Mouse (Mus musculus) olfactory bulb, adult 2 months (tissue): ENCODE data around the gene Ppt2.

ENCODE experiments used
- CTCF ChIP-seq: fragments of 200-500 bp; IDR thresholded peaks from 2 replicates; pipeline ENCODE4 v1.5.1; 2012; ENCODE audit warnings: low read depth, mild to moderate bottlenecking, low read length, moderate library complexity; ENCODE audit not compliant: insufficient read depth
- POLR2A ChIP-seq: fragments of 200-500 bp; IDR thresholded peaks from 2 replicates; pipeline ENCODE4 v1.6.1; 2012; ENCODE audit warnings: mild to moderate bottlenecking, low read depth, low read length, moderate library complexity; ENCODE audit not compliant: insufficient read depth

GRCm38 (mm10) chr17:34643944-34644343 lies 15.6 kb upstream of the Ppt2 start:
- TF ChIP-seq CTCF (no peak), POLR2A (no peak)
